In genomic region chr10:21504431-21504830, GRCm38 (mm10) we compare ENCODE assay signal across 23 mouse cellular contexts.
DNase-seq lines count a peak whose midpoint lies in the region; ATAC-seq and TF ChIP-seq lines count a peak whose summit lies in the region.
"Had no signal": no experiment of that assay in that cellular context is flagged by ENCODE, and none has a peak within 500 bp of the region (broad histone marks: within the 10 kb centered on the region; RNA-seq: fewer than 3 reads in every experiment).

No protein-coding gene starts in this region.

- ATAC-seq in stomach, postnatal 0 days (ENCODE audit: low FRiP score, low TSS enrichment): peak; percentile 80
- ATAC-seq: forebrain, postnatal 0 days; intestine, postnatal 0 days; liver, embryonic 12.5 days had no signal

- DNase-seq in CD4-positive, CD25-positive, alpha-beta regulatory T cell, adult 2 months (ENCODE audit: low read depth, low spot score): peak; percentile 36
- peak; percentile 35 for DNase-seq in T-cell, adult 2 months (ENCODE audit: low spot score)
- peak; percentile 31 for DNase-seq in stomach, postnatal 0 days (ENCODE audit: low spot score)
- DNase-seq in thymus, postnatal 36 days: peak; percentile 45 to 72
- no peak for DNase-seq in ovary, postnatal 14 days (ENCODE audit: low spot score)
- no peak for DNase-seq in lung, postnatal 10 days
- no peak for DNase-seq in embryo, embryonic 10 days (ENCODE audit: low spot score)
- DNase-seq: adrenal gland, adult 2 months; cerebellum, adult 9-11 months; embryo, embryonic 11 days; forebrain, postnatal 0 days; gastrocnemius, adult 2 months; heart, adult 11 months; heart, postnatal 36 days; lung, embryonic 14.5 days; right cerebral cortex, postnatal 25 days had no signal

- H3K4me1 ChIP-seq in stomach, postnatal 0 days (replicated peaks; ENCODE audit: control insufficient read depth, insufficient read depth): no peaks in the 10 kb centered on the region
- H3K4me1 ChIP-seq: hindbrain, embryonic 15.5 days; neural tube, embryonic 15.5 days had no signal

- no peak overlapping the region for H3K27ac ChIP-seq in stomach, postnatal 0 days (replicated peaks)
- H3K27ac ChIP-seq: gastrocnemius, adult 2 months; hindbrain, embryonic 15.5 days; limb, embryonic 12.5 days; liver, embryonic 12.5 days; macrophage; neural tube, embryonic 15.5 days had no signal

- 52% methylated on average over 3 of the region's 3 CpGs for WGBS in stomach, postnatal 0 days

- H3K9ac ChIP-seq in stomach, postnatal 0 days (ENCODE audit: low read length): no peak overlapping the region
- H3K9ac ChIP-seq: forebrain, postnatal 0 days; hindbrain, embryonic 15.5 days; limb, embryonic 12.5 days; liver, embryonic 12.5 days; lung, embryonic 14.5 days; neural tube, embryonic 15.5 days had no signal

- no peaks in the 10 kb centered on the region for H3K9me3 ChIP-seq in stomach, postnatal 0 days (ENCODE audit: control insufficient read depth, low read length)
- H3K9me3 ChIP-seq: hindbrain, embryonic 15.5 days; liver, embryonic 12.5 days had no signal

- TF ChIP-seq CTCF in stomach, postnatal 0 days (IDR thresholded peaks at IDR 0.05; ENCODE audit: low read depth): no peak

- no peaks in the 10 kb centered on the region for H3K36me3 ChIP-seq in stomach, postnatal 0 days (ENCODE audit: control insufficient read depth, insufficient read depth, low read length)
- H3K36me3 ChIP-seq: hindbrain, embryonic 15.5 days; limb, embryonic 12.5 days; liver, embryonic 12.5 days; neural tube, embryonic 15.5 days had no signal

- no peak for TF ChIP-seq EP300 in stomach, postnatal 0 days (optimal IDR thresholded peaks at IDR 0.05)

- H3K27me3 ChIP-seq in stomach, postnatal 0 days (ENCODE audit: control insufficient read depth, insufficient read depth, low read length): no peaks in the 10 kb centered on the region
- H3K27me3 ChIP-seq: hindbrain, embryonic 15.5 days; limb, embryonic 12.5 days; liver, embryonic 12.5 days; neural tube, embryonic 15.5 days had no signal

- H3K4me3 ChIP-seq in stomach, postnatal 0 days (ENCODE audit: low read depth, low read length): no peak overlapping the region
- H3K4me3 ChIP-seq: gastrocnemius, adult 2 months; hindbrain, embryonic 15.5 days; limb, embryonic 12.5 days; liver, embryonic 12.5 days; neural tube, embryonic 15.5 days had no signal

- H3K4me2 ChIP-seq in stomach, postnatal 0 days (replicated peaks; ENCODE audit: low read depth): no peak overlapping the region
- H3K4me2 ChIP-seq: hindbrain, embryonic 15.5 days; limb, embryonic 12.5 days; liver, embryonic 12.5 days; lung, embryonic 14.5 days; midbrain, embryonic 11.5 days; neural tube, embryonic 15.5 days had no signal

Comparison
In these comparisons a context has a peak if more than half of its experiments do, and no peak if none do; other contexts are left out.
1. DNase-seq: peak in CD4-positive, CD25-positive, alpha-beta regulatory T cell, adult 2 months (single experiment), T-cell, adult 2 months (single experiment), stomach, postnatal 0 days (single experiment) and thymus, postnatal 36 days (2 of 2); none in ovary, postnatal 14 days (single experiment), lung, postnatal 10 days (single experiment) and embryo, embryonic 10 days (single experiment).